Mouse (Mus musculus) cortical plate, adult 2 months (tissue): Measurements from ENCODE around the gene Nt5e. TPM values are rescaled to one million over a fixed set of nuclear protein-coding genes. Genes with fewer than 3 reads are reported as not detected.

ENCODE experiments used
- H3K27ac ChIP-seq: fragments of 200-500 bp; 2 replicates; pipeline ENCODE4 v1.5.1; 2012; ENCODE audit warnings: low read length, control low read depth, inconsistent platforms; ENCODE audit not compliant: insufficient read depth
- H3K4me1 ChIP-seq: fragments of 200-500 bp; 2 replicates; pipeline ENCODE4 v1.6.1; 2011; ENCODE audit warnings: low read length; ENCODE audit not compliant: control insufficient read depth, insufficient read depth
- H3K4me3 ChIP-seq: fragments of 200-500 bp; 2 replicates; pipeline ENCODE4 v1.5.1; 2011; ENCODE audit warnings: mild to moderate bottlenecking, low read length, control low read depth; ENCODE audit not compliant: insufficient read depth
- CTCF ChIP-seq: fragments of 200-500 bp; IDR thresholded peaks from 2 replicates; pipeline ENCODE4 v1.5.1; 2011; ENCODE audit warnings: mild to moderate bottlenecking, control low read depth, low read length; ENCODE audit not compliant: insufficient read depth; ENCODE audit errors: extremely low read depth
- POLR2A ChIP-seq: fragments of 200-500 bp; IDR thresholded peaks from 2 replicates; pipeline ENCODE4 v1.6.1; 2011; ENCODE audit warnings: mild to moderate bottlenecking, low read length, control low read depth; ENCODE audit not compliant: insufficient read depth; ENCODE audit errors: extremely low read depth
- polyA plus RNA-seq: library from polyadenylated mRNA; depleted of rRNA; stranded (reverse); fragments of >200 nt; gene quantifications from 2 replicates; pipeline ENCODE4 v1.2.3, GENCODE M21; 2012

Gene Nt5e
- polyA plus RNA-seq, 1 experiment, result 3.1 TPM

- TF ChIP-seq CTCF, result no peak
- TF ChIP-seq POLR2A, result no peak
- Histone ChIP-seq H3K4me1 (peaks cover 1% of the 10 kb centered on the region; the same call in 1 of the 2 replicates), H3K27ac (no peak overlapping the region), H3K4me3 (no peak overlapping the region)
These were observed 44.2 kb downstream of the Nt5e start for GRCm38 (mm10) chr9:88371201-88371600.

- peaks cover 1% of the 10 kb centered on the region; the same call in 1 of the 2 replicates for H3K4me1 ChIP-seq
- no peak for TF ChIP-seq POLR2A
- no peak overlapping the region for H3K27ac ChIP-seq
- H3K4me3 ChIP-seq, result no peak overlapping the region
These were observed 46.0 kb downstream of the Nt5e start for GRCm38 (mm10) chr9:88373001-88373400.

GRCm38 (mm10) chr9:88377483-88377882 lies 50.5 kb downstream of the Nt5e start:
- Histone ChIP-seq H3K4me1 (peaks cover 1% of the 10 kb centered on the region; the same call in 1 of the 2 replicates), H3K27ac (no peak overlapping the region), H3K4me3 (no peak overlapping the region)
- TF ChIP-seq POLR2A (no peak), CTCF (no peak)

- Histone ChIP-seq H3K4me3 (no peak overlapping the region), H3K4me1 (no peaks in the 10 kb centered on the region), H3K27ac (no peak overlapping the region)
- TF ChIP-seq CTCF (no peak), POLR2A (no peak)
These were observed 52.1 kb downstream of the Nt5e start for GRCm38 (mm10) chr9:88379057-88379456.

- TF ChIP-seq POLR2A, result no peak
- Histone ChIP-seq H3K4me1 (no peaks in the 10 kb centered on the region), H3K27ac (no peak overlapping the region), H3K4me3 (no peak overlapping the region)
These were observed 53.1 kb downstream of the Nt5e start for GRCm38 (mm10) chr9:88380076-88380475.

- TF ChIP-seq POLR2A (no peak), CTCF (no peak)
- Histone ChIP-seq H3K4me3 (no peak overlapping the region), H3K27ac (no peak overlapping the region), H3K4me1 (no peaks in the 10 kb centered on the region)
These were observed 53.5 kb downstream of the Nt5e start for GRCm38 (mm10) chr9:88380542-88380941.

GRCm38 (mm10) chr9:88388826-88389225 lies 61.8 kb downstream of the Nt5e start:
- H3K4me3 ChIP-seq, result no peak overlapping the region
- H3K4me1 ChIP-seq, result no peaks in the 10 kb centered on the region
- no peak overlapping the region for H3K27ac ChIP-seq
- TF ChIP-seq CTCF (no peak), POLR2A (no peak)

- no peaks in the 10 kb centered on the region for H3K4me1 ChIP-seq
- TF ChIP-seq CTCF, result no peak
- TF ChIP-seq POLR2A, result no peak
- H3K4me3 ChIP-seq, result no peak overlapping the region
- no peak overlapping the region for H3K27ac ChIP-seq
These were observed 67.9 kb downstream of the Nt5e start for GRCm38 (mm10) chr9:88394852-88395251.

GRCm38 (mm10) chr9:88398461-88398860 lies 71.5 kb downstream of the Nt5e start:
- TF ChIP-seq CTCF (no peak), POLR2A (no peak)
- H3K4me1 ChIP-seq, result no peaks in the 10 kb centered on the region
- no peak overlapping the region for H3K27ac ChIP-seq
- H3K4me3 ChIP-seq, result no peak overlapping the region

GRCm38 (mm10) chr9:88404088-88404487 lies 77.1 kb downstream of the Nt5e start:
- TF ChIP-seq POLR2A (no peak), CTCF (no peak)
- H3K27ac ChIP-seq, result peak overlapping the region; percentile 19; the same call in 1 of the 2 replicates

GRCm38 (mm10) chr9:88404515-88404914 lies 77.5 kb downstream of the Nt5e start:
- no peak overlapping the region for H3K4me3 ChIP-seq
- TF ChIP-seq CTCF (no peak), POLR2A (no peak)
- H3K27ac ChIP-seq, result no peak overlapping the region
- H3K4me1 ChIP-seq, result no peaks in the 10 kb centered on the region

More at GRCm38 (mm10) chr9:88404088-88404487, 77.1 kb downstream of the Nt5e start:
- H3K4me3 ChIP-seq, result no peak overlapping the region
- H3K4me1 ChIP-seq, result no peaks in the 10 kb centered on the region
